ENCODE assay signal across 9 mouse cellular contexts in the genomic region with DNA sequence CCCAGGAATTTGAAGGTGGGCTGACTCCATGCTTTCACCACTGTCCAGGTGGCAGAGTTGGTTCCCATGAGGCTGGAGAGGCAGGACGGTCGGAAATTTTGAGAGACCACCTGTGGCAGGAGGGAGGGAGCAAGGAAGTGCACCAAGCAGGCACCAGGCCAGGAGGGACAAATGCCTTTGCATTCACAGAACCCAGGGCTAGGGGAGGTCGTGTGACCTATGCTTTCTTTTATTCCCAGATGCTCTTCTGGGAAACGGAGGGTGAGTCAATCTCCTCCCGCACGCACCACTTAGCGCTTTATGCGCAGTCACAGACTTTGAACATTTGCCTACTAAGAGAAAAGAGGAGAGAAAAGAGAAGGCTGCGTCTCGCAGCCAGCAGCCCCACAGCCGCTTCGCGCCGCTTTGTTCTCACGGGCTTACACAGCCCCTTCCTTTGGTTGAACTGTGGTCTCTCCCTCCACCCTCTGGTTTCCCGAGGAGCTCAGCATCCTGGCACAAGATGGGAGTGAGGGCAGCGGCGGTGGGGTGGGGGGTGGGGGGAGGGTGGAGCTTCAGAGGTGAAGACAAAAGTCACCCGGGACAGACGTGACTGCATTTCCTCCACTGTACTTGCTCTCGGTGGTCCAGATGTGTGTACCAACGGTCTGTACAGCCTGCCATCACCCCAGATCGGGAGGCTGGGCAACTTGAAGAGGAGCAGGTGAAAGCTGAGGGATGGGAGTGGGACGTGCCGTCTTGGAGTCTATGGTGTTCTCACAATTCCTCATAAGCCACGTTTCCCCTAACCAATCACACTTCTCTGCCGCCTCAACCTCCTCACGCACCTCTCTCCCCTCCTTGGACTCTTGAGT. TPM values are rescaled to one million over a fixed set of nuclear protein-coding genes. Genes with fewer than 3 reads are reported as not detected.
A peak's percentile ranks its signal among the peaks of the same experiment; 100 is the strongest.
DNase-seq lines count a peak whose midpoint lies in the region; ATAC-seq lines count a peak whose summit lies in the region.
"Had no signal": no experiment of that assay in that cellular context is flagged by ENCODE, and none has a peak within 500 bp of the region (broad histone marks: within the 10 kb centered on the region; RNA-seq: fewer than 3 reads in every experiment).

No protein-coding gene starts in this region.

- intact Hi-C loops in heart, postnatal 14 days (cut with DNase I): no loop called here

- no peaks in the 10 kb centered on the region for H3K36me3 ChIP-seq in heart, embryonic 13.5 days
- H3K36me3 ChIP-seq in hindbrain, embryonic 12.5 days: no peaks in the 10 kb centered on the region
- H3K36me3 ChIP-seq in midbrain, embryonic 16.5 days (ENCODE audit: control insufficient read depth, insufficient read depth, low read length): no peaks in the 10 kb centered on the region

- peak overlapping the region; percentile 71 for H3K4me2 ChIP-seq in heart, embryonic 13.5 days
- H3K4me2 ChIP-seq in hindbrain, embryonic 12.5 days (replicated peaks): peak overlapping the region; percentile 56
- peak overlapping the region; percentile 62 for H3K4me2 ChIP-seq in midbrain, embryonic 16.5 days (ENCODE audit: low read length)

- peak; percentile 37 for ATAC-seq in heart, embryonic 13.5 days (ENCODE audit: extremely low read depth, insufficient number of reproducible peaks, low FRiP score, low TSS enrichment)
- ATAC-seq in common myeloid progenitor, adult 5-6 weeks (replicated peaks; ENCODE audit: low read depth, poor library complexity, severe bottlenecking): peak; percentile 56; the same call in 1 of the 2 replicates
- ATAC-seq in hindbrain, embryonic 12.5 days (ENCODE audit: low FRiP score): peak; percentile 76
- ATAC-seq in midbrain, embryonic 16.5 days: peak; percentile 75

- DNase-seq in heart, postnatal 14 days: no peak
- no peak for DNase-seq in layer of hippocampus, adult 9-11 months
- no peak for DNase-seq in cerebellum, adult 9-10 months
- DNase-seq in adrenal gland, postnatal 25 days: no peak
- DNase-seq: kidney, postnatal 10 days had no signal

- H3K9ac ChIP-seq in heart, embryonic 13.5 days: peak overlapping the region; percentile 75
- H3K9ac ChIP-seq in hindbrain, embryonic 12.5 days: peak overlapping the region; percentile 59
- H3K9ac ChIP-seq in midbrain, embryonic 16.5 days (ENCODE audit: low read depth, low read length): peak overlapping the region; percentile 17; the same call in 1 of the 2 replicates

- peak overlapping the region; percentile 46 for H3K4me3 ChIP-seq in heart, embryonic 13.5 days
- peak overlapping the region; percentile 28 for H3K4me3 ChIP-seq in hindbrain, embryonic 12.5 days
- H3K4me3 ChIP-seq in midbrain, embryonic 16.5 days (ENCODE audit: low read depth, low read length): peak overlapping the region; percentile 31

- H3K9me3 ChIP-seq in heart, embryonic 13.5 days: no peaks in the 10 kb centered on the region
- no peaks in the 10 kb centered on the region for H3K9me3 ChIP-seq in hindbrain, embryonic 12.5 days (replicated peaks)
- no peaks in the 10 kb centered on the region for H3K9me3 ChIP-seq in midbrain, embryonic 16.5 days (replicated peaks; ENCODE audit: control insufficient read depth, low read length, poor library complexity, severe bottlenecking)

- H3K4me1 ChIP-seq in heart, embryonic 13.5 days: peaks cover 13% of the 10 kb centered on the region
- peaks cover 15% of the 10 kb centered on the region for H3K4me1 ChIP-seq in hindbrain, embryonic 12.5 days
- H3K4me1 ChIP-seq in midbrain, embryonic 16.5 days (ENCODE audit: control insufficient read depth, insufficient read depth, low read length): peaks cover 7% of the 10 kb centered on the region; the same call in 1 of the 2 replicates

- no peak overlapping the region for H3K27ac ChIP-seq in heart, embryonic 13.5 days (replicated peaks)
- no peak overlapping the region for H3K27ac ChIP-seq in hindbrain, embryonic 12.5 days
- H3K27ac ChIP-seq in midbrain, embryonic 16.5 days (ENCODE audit: low read length): no peak overlapping the region

- WGBS in heart, embryonic 13.5 days: 6% methylated on average over 28 of the region's 28 CpGs
- 2% methylated on average over 28 of the region's 28 CpGs for WGBS in hindbrain, embryonic 12.5 days
- 2% methylated on average over 28 of the region's 28 CpGs for WGBS in midbrain, embryonic 16.5 days

- H3K27me3 ChIP-seq in heart, embryonic 13.5 days (replicated peaks): peaks cover 47% of the 10 kb centered on the region
- peaks cover 22% of the 10 kb centered on the region for H3K27me3 ChIP-seq in hindbrain, embryonic 12.5 days
- peaks cover 11% of the 10 kb centered on the region for H3K27me3 ChIP-seq in midbrain, embryonic 16.5 days (ENCODE audit: control insufficient read depth, insufficient read depth, low read depth, low read length)

RNA-seq across cellular contexts. Expression of a gene that starts 2.1 kb away (rescaled TPM):
- polyA plus RNA-seq in heart, embryonic 13.5 days (2015; fragmentation: Nextera tagmentation; extraction: Ambion mirVana): not detected in 2 replicates
- total RNA-seq in heart, postnatal 14 days (2021): not detected
- total RNA-seq in common myeloid progenitor, adult 5-6 weeks (2017): not detected in 2 replicates
- not detected in 2 replicates for polyA plus RNA-seq in hindbrain, embryonic 12.5 days (2016; fragmentation: Nextera tagmentation; extraction: Ambion mirVana)
- polyA plus RNA-seq in midbrain, embryonic 16.5 days (2015; fragmentation: Nextera tagmentation; extraction: Ambion mirVana): not detected in 2 replicates
- not detected in 2 replicates for total RNA-seq in adrenal gland, postnatal 25 days (2021)

RNA-seq across cellular contexts. Expression of a gene that starts 17.4 kb away (rescaled TPM):
- 0.39 and 0.42 TPM in 2 replicates for polyA plus RNA-seq in heart, embryonic 13.5 days (2015; fragmentation: Nextera tagmentation; extraction: Ambion mirVana)
- under 1 TPM; 0.15 to 0.17 TPM for total RNA-seq in heart, postnatal 14 days (2021)
- total RNA-seq in common myeloid progenitor, adult 5-6 weeks (2017): not detected in 2 replicates
- 0.08 and 0.20 TPM in 2 replicates for polyA plus RNA-seq in hindbrain, embryonic 12.5 days (2016; fragmentation: Nextera tagmentation; extraction: Ambion mirVana)
- 0.07 and 0.09 TPM in 2 replicates for polyA plus RNA-seq in midbrain, embryonic 16.5 days (2015; fragmentation: Nextera tagmentation; extraction: Ambion mirVana)
- total RNA-seq in adrenal gland, postnatal 25 days (2021): 0.43 TPM in 2 replicates

RNA-seq across cellular contexts. Expression of a gene that starts 32.0 kb away (rescaled TPM):
- 1.5 and 1.8 TPM in 2 replicates for polyA plus RNA-seq in heart, embryonic 13.5 days (2015; fragmentation: Nextera tagmentation; extraction: Ambion mirVana)
- total RNA-seq in heart, postnatal 14 days (2021): not detected
- total RNA-seq in common myeloid progenitor, adult 5-6 weeks (2017): not detected in 2 replicates
- not detected in 2 replicates for polyA plus RNA-seq in hindbrain, embryonic 12.5 days (2016; fragmentation: Nextera tagmentation; extraction: Ambion mirVana)
- not detected in 2 replicates for polyA plus RNA-seq in midbrain, embryonic 16.5 days (2015; fragmentation: Nextera tagmentation; extraction: Ambion mirVana)
- total RNA-seq in adrenal gland, postnatal 25 days (2021): not detected in 2 replicates

RNA-seq across cellular contexts. Expression of a gene that starts 36.3 kb away (rescaled TPM):
- 0.90 and 1.5 TPM in 2 replicates for polyA plus RNA-seq in heart, embryonic 13.5 days (2015; fragmentation: Nextera tagmentation; extraction: Ambion mirVana)
- not detected for total RNA-seq in heart, postnatal 14 days (2021)
- not detected in 2 replicates for total RNA-seq in common myeloid progenitor, adult 5-6 weeks (2017)
- 1.1 and 1.2 TPM in 2 replicates for polyA plus RNA-seq in hindbrain, embryonic 12.5 days (2016; fragmentation: Nextera tagmentation; extraction: Ambion mirVana)
- polyA plus RNA-seq in midbrain, embryonic 16.5 days (2015; fragmentation: Nextera tagmentation; extraction: Ambion mirVana): 0.60 and 0.68 TPM in 2 replicates
- not detected in 2 replicates for total RNA-seq in adrenal gland, postnatal 25 days (2021)

RNA-seq across cellular contexts. Expression of a gene that starts 52.4 kb away (rescaled TPM):
- 12.3 and 14.6 TPM in 2 replicates for polyA plus RNA-seq in heart, embryonic 13.5 days (2015; fragmentation: Nextera tagmentation; extraction: Ambion mirVana)
- total RNA-seq in heart, postnatal 14 days (2021): 1 to 10 TPM; 4.2 to 4.3 TPM
- 9.5 and 11.2 TPM in 2 replicates for total RNA-seq in common myeloid progenitor, adult 5-6 weeks (2017)
- polyA plus RNA-seq in hindbrain, embryonic 12.5 days (2016; fragmentation: Nextera tagmentation; extraction: Ambion mirVana): 14.8 and 15.2 TPM in 2 replicates
- 3.7 and 4.0 TPM in 2 replicates for polyA plus RNA-seq in midbrain, embryonic 16.5 days (2015; fragmentation: Nextera tagmentation; extraction: Ambion mirVana)
- total RNA-seq in adrenal gland, postnatal 25 days (2021): 15.7 and 16.6 TPM in 2 replicates

Comparison
In these comparisons a context has a peak if more than half of its experiments do, and no peak if none do; other contexts are left out.
1. H3K9ac ChIP-seq: peak in every context shown above with its lines; median percentile 75 in heart, embryonic 13.5 days; 59 in hindbrain, embryonic 12.5 days; 17 in midbrain, embryonic 16.5 days.